Mouse (Mus musculus) gastrocnemius, adult 8-10 months (tissue): ENCODE results near the gene 2300002M23Rik. TPM values are rescaled to one million over a fixed set of nuclear protein-coding genes. Genes with fewer than 3 reads are reported as not detected.

Experiments
- DNase-seq, 2 experiments: peaks; one replicate each; pipeline ENCODE4 v3.0.0; 2022; ENCODE audit warnings: low spot score in 2 of 2
- total RNA-seq, 4 experiments: library from RNA; stranded (reverse); gene quantifications; 2 replicates each; pipeline ENCODE4 v1.2.4; 2022

The 2300002M23Rik gene
- total RNA-seq, 4 experiments from 2014 or later: not detected

DNA sequence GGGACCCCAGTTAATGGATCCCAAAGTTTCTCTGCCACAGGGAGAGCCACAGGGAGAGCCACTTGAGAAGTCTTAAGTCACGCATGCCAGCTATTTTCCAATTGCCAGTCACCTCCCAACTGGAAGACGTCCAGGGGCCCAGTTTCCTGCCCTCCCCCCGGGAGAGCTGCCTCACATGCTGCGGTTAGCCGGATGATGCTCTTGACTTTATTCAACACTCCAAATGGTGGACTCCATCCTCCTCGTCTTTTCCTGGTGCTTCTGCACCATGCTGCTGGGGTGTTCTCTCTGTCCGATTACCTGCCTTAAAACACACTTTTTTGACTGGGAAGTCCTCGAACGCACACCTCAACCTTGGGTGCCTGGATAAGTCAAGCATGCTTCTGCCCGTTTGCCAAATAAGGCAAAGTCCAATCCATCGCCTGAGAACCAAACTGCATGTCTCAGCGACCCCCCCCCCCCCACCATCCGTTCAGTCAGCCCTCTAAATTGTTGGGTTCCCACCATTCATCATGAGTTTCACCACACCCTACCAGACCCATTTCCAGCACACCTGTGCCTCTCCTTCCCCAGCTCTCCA lies 11.0 kb upstream of the 2300002M23Rik start:
- DNase-seq: no peak

DNA sequence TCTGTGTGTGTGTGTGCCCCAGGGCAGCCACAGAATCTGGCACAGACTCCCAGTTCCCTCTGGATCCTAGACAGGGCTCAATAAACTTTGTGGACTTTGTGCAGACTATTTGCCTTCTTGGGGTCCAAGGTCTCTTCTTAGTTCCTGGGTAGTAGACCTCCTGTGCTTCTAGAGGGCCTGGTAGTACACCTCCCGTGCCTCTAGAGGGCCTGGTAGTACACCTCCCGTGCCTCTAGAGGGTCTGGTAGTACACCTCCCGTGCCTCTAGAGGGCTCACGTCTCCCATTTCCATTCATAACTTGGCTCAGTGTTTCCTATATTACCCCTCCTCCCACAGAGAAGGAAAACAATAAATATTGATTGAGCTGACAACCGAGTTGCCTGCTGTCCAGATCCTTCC lies 10.4 kb upstream of the 2300002M23Rik start:
- DNase-seq: no peak

DNA sequence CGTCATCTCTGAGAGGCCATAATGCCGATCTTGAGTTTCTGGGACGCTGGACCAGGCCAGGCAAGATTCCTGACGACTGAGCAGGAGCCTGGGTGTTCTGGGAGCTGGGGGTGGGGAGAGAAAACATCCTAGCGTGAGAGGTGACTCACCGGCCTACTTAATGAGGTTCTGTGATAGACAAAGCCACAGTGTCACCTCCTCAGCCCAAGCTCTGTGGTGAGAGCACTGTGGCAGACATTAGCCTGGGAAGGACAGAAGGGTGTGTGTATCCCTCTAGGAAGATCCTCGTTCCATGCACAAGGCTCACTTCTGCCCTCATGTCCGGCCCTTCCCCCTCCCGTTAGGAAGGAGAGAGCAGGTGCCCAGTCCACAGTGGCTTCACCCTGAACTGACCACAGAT lies 9.9 kb upstream of the 2300002M23Rik start:
- DNase-seq: no peak

DNA sequence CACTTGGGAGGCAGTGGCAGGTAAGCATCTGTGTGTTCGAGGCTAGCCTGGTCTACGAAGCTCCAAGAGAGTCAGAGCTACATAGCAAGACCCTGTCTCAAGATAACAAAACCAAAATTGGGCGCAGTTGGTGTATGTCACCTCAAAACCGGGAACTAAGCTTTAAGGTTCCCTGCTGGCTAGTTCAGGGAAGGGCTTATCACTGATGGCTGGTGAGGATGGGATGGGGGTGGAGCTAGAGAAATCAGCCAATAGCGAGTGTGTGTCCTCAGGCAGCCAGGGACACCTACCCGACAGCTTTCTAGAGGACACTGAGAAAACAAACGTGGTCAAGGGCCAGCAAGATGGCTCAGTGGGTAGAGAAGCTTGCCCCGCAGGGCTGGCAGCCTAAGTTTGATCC lies 9.0 kb upstream of the 2300002M23Rik start:
- no peak for DNase-seq

DNA sequence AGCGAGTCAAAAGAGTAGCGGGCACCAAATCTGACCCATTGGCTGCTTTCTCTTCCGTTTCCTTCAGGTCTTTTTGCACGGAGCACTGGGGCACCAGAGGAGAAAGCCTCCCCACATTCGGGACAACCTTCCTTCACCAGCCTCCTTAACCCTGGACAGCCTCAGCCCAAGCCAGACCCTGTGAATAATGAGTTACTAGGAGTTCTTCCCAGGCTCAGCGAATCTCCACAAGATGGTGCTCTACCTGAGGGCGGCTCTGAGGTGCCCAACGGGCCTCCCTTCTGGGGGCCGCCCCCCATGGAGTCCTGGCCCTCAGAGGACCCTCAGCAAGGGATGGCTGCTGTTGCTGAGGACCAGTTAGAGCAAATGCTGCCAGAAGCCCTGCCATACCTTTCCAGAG lies 517 bp downstream of the 2300002M23Rik start:
- DNase-seq: no peak

DNA sequence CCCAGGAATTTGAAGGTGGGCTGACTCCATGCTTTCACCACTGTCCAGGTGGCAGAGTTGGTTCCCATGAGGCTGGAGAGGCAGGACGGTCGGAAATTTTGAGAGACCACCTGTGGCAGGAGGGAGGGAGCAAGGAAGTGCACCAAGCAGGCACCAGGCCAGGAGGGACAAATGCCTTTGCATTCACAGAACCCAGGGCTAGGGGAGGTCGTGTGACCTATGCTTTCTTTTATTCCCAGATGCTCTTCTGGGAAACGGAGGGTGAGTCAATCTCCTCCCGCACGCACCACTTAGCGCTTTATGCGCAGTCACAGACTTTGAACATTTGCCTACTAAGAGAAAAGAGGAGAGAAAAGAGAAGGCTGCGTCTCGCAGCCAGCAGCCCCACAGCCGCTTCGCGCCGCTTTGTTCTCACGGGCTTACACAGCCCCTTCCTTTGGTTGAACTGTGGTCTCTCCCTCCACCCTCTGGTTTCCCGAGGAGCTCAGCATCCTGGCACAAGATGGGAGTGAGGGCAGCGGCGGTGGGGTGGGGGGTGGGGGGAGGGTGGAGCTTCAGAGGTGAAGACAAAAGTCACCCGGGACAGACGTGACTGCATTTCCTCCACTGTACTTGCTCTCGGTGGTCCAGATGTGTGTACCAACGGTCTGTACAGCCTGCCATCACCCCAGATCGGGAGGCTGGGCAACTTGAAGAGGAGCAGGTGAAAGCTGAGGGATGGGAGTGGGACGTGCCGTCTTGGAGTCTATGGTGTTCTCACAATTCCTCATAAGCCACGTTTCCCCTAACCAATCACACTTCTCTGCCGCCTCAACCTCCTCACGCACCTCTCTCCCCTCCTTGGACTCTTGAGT lies 2.1 kb downstream of the 2300002M23Rik start:
- no peak for DNase-seq

DNA sequence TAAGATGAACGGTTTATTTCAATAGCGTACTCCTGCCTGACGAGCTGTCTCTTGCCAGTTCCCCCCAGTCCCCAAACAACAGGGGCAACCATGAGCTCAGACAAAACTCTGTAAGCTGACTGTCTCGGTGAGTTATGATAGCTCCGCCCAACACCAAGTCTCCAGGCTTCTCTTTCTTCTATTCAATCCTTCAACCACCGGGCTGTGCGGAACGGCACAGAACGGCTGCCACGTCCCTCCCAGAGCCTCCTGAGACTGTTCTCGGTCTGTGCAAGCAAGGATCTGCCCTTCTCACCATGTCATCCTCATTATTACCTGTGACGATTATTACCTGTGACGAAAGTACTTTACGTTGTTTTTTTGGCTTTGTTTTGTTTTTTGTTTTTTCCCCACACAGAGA lies 3.6 kb downstream of the 2300002M23Rik start:
- DNase-seq: no peak

DNA sequence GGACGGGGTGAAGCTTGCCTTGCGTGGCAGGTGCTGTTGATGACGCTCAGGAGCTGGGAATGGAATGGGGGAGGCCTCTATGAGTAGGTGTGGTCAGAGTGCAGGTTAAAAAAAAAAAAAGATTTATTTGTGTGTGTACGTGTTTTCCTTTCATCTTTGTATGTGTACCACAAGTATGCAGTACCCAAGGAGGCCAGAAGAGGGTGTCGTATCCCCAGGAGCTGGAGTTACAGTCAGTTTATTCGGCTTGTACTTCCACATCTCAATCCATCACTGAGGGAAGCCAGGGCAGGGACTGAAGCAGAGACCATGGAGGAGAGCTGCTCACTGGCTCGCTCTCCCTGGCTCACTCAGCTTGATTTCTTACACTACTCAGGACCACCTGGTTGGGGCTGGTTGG lies 4.2 kb downstream of the 2300002M23Rik start:
- DNase-seq: no peak

DNA sequence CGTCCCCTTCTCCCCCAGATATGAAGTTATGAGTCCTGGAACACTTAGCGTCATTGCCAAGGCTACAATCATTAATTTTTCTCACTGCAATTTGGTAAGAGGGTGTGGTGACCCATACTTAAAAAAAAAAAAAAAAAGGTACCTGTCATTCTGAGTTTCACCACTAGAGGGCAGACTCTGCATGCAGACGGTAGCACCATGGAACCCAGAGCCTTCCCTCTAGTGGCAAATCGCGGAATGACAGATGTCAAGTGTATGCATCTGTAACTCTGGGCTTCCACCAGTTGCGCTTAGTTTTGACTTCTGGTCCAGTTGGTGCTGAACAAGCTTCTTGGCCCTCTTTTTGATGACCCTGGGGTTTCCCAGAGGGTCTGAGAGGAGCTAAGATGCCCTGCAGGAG lies 11.0 kb downstream of the 2300002M23Rik start:
- DNase-seq: peak; percentile 45 to 57

DNA sequence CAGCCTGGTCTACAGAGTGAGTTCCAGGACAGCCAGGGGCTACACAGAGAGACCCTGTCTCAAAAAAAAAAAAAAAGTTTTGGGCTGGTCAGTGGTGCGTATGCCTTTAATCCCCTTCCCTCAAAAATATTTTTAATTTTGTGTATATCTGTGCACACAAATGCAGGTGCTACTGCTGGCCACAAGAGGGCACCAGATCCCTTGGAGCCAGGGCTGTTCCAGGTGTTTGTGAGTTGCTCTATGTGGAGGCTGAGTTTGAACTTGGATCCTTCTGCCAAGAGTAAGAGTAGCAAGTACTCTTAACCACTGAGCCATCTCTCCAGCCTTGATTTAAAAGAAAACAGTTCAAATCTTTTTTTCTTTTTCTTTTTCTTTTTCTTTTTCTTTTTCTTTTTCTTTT lies 15.7 kb downstream of the 2300002M23Rik start:
- no peak for DNase-seq

DNA sequence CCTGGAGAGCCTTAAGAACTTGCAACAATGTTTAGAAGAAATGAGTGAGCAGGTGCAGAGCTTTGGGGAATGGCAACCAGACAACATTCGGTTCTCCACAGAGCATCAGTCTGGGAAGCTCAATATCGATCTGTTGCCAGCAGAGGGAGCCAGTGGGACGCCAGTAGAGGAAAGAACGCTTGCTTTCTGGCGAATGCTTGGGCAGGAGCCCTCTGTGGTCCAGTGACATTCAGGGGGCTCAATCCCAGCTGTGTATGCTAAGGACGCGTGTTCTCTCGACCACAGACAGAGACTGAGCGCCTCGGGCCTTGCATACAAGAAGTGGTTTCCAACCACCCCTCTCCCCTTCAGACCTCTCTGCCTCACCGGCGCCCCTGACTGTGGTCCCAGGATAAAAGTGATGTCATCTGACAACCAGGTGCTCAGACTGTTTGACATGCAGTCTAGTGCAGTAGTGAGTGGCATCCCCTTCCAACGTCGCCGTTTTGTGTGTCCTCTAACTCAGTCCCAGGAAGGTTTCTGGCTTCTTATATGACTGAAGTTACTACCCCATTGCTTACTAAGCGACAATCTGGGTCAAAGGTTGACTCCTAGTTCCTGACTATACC lies 17.2 kb downstream of the 2300002M23Rik start:
- DNase-seq: peak; percentile 35 to 48

DNA sequence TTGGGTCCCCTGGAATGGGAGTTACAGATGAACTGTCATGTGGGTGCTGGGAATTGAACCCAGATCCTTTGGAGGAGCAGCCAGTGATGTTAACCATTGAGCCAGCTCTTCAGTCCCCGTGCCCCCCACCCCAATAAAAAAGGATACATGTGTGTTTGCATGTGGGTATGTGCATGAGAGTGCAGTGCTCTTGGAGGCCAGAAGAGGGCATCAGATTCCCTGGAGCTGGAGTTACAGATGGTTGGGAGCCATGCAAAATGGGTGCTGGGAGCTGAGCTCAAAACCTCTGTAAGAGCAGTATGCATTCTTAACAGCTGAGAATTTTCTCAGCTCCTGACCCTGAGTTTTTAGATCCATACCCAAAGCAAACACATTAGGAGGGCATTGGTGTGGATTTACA lies 20.0 kb downstream of the 2300002M23Rik start:
- no peak for DNase-seq

DNA sequence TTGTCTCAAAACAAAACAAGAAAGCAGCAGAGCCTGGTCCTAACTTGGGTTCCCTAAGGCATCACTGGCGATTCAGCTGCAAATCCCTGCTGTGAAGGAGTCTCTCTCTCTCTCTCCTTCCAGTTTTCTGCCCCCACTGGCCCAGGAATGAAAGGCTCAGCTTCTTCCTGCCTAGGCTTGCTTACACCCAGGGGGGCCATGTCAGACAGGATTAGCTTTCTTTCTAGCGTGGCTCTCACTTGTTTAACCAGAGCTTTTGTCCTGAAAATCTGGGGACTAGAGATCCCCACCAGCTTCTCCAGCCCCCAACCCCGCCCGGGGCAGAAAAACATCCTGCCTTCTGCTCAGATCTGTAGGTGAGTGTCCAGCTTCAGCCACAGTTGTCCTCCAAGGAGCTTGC lies 21.1 kb downstream of the 2300002M23Rik start:
- DNase-seq: no peak

DNA sequence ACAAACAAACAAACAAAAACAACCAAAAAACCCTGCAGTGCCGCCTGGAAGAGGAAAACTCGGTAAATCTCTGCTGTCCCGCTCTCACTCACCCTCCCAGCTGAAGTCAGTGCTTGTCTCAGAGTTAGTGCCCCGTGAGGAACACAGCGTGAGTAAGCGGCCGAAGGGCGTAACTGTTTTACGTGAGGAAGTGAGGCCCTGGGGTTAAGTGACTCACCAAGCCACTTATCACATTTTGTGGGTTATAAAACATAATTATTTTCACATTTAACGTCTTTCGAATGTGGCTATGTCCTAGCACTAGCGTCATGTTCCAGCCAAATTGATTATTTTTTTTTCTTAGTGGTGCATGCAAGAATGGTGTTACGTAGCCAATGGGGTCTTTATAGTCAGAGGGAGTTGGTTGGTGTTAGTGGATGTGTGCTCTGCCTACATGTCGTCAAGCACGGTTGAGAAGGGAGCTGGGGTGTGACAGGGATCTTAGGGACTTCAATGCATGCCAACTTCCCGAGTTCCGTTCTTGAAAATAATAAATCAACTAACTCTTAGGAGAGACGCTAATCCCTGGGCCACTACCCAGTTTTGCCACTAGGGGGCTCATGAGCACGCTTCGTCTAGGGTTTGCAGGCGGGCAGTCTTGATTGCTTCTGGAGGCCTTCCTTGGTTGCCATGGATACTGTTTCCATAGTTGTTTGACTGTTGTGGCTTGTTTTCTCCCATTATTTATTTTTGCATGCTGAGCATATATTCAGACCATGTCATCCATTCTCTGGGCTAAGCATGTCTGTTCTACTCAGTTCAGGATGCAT lies 23.4 kb downstream of the 2300002M23Rik start:
- peak; percentile 55 to 61 for DNase-seq

DNA sequence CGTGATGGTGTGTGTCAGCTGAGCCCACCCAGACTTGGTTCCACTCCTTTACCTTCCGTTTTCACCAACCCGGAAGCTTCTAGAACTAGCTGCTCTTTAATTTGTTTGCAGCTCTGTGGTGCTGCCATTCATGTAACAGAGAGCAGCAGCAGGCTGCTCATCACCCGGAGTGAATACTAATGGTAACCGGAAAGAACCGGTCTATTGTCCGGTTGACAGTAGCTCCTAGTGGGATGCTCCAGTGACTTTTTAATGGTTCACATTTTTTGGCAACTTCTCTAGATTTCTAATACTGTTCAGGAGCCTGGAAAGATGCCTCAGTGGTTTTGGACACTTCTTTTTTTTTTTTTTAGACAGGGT lies 23.9 kb downstream of the 2300002M23Rik start:
- DNase-seq: no peak

DNA sequence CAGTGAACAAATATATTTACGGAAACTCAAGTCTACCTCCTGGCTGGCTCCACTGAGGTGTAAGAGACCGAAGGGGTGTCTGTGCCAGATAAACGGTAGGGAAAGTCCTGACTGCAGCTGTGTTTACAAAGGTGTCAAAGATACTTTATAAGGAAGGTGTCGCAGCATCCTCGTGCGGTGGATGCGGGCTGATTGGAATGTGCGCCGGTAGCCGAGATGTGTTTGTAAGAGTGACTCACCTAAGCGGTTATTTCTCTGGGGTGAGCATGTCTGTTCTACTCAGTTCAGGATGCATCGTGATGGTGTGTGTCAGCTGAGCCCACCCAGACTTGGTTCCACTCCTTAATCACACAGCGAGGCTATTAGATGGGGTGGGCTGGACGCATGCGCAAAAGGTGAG lies 24.5 kb downstream of the 2300002M23Rik start:
- no peak for DNase-seq

DNA sequence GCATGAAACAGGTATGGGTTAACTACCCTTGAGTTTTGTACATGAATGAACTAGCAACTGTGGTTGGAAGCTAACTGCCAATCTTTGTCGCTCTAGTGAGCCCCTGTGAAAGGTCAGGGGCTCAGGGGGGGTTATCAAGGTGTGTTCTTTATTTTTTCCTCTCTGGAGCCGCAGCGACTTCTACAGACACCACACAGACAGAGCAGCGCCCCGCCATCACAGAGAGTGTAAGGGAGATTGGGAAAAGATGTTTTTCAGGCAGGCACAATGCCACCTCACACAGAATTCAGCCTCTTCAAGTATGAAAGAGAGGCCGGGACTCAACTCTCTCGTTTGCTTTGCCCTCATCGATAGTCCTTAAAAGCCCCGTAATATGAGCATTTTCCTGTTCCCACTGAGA lies 24.9 kb downstream of the 2300002M23Rik start:
- DNase-seq: no peak

DNA sequence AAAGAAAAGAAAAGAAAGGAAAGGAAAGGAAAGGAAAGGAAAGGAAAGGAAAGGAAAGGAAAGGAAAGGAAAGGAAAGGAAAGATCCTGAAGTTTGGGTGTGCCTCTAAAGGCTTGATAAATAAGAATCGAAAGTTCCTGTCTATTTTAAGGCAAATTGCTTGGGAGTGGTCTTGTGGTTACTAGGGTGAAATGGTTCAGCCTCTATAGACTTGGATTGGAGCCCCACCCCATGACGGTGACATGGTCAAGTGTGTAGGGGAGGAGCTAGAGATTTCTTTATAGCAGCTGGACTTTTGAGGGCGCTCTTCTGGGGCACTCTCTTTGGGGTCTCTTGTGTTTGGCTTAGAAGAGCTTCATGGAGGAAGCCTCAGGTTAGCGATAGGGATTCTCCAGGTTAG lies 26.5 kb downstream of the 2300002M23Rik start:
- DNase-seq: no peak

DNA sequence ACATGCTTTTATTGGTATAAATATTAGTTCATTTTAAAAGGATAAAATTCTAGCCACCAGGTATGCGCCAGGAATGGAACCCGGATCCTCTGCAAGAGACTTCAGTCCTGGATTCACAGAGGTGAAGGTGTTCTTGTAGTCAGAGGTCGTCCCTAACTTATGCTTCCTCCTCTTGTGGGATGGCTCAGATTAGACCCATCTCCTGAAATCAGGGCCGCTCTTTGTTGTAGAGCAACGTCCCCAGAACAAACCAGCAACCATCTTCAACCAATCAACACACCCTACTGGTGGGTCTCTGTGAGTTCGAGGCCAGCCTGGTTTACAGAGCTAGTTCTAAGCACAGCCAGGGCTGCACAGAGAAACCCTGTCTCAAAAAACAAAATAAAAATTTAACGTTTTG lies 27.2 kb downstream of the 2300002M23Rik start:
- no peak for DNase-seq

DNA sequence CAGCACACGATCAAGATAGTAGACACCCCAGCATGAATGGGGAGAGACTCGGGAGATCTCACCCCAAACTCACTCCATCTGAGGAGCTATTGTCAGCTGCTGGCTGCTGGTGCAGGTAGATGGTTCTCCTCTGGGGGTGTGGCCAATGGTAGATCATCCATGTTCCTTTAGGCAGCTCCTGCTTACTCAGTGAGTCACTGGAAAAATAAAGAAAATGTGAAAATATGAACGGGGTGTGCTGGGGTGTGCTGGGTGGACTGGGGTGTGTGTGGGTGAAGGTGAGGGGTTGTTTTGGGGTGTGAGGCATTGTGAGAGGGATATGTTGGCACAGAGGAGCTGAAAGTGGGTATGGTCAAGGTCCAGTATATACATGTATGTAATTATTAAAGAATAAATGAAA lies 30.1 kb downstream of the 2300002M23Rik start:
- no peak for DNase-seq

DNA sequence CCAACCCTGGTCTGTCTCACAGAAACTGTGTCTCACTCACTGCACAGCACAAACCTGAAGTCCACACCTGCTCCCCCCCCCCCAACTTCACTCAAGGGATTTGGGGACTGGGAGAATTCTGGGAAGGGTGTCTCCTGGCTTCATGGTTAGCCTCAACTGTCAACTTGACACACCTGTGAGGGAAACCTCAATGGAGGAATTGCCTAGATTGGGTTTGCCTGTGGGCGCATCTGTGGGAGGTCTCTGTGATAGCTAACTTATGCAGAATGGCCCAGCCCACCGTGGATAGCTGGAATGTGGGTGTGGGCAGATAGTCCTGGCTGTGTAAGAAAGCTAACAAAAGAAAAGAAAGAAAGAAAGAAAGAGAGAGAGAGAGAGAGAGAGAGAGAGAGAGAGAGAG lies 34.0 kb downstream of the 2300002M23Rik start, which contains the start of gene Sfta2:
Gene Sfta2 (plus strand): TSS at position 301 of the 400 bp plus-strand sequence.
- DNase-seq: no peak
